Mouse (Mus musculus): ENCODE data around the gene Lrp6. TPM values are rescaled to one million over a fixed set of nuclear protein-coding genes. Genes with fewer than 3 reads are reported as not detected.

The Lrp6 gene
- polyA plus RNA-seq (2014; fragmentation: Illumina TruSeq; extraction: RNeasy Lipid Tissue Mini Kit (QIAGEN cat#74804); ENCODE audit: low read depth, low replicate concordance), result 177 TPM

GRCm38 (mm10) chr6:134566818-134567485 lies at the start of gene Lrp6:
Lrp6 (minus strand) TSS chr6:134566965.

Other genes with a start within 250 kb of the Lrp6 start
- gene Bcl2l14, start 170.6 kb downstream of the Lrp6 start, polyA plus RNA-seq (2014; fragmentation: Illumina TruSeq; extraction: RNeasy Lipid Tissue Mini Kit (QIAGEN cat#74804); ENCODE audit: low read depth, low replicate concordance), result 59.4 TPM
- 56.6 TPM for gene Mansc1, start 65.5 kb upstream of the Lrp6 start, polyA plus RNA-seq (2014; fragmentation: Illumina TruSeq; extraction: RNeasy Lipid Tissue Mini Kit (QIAGEN cat#74804); ENCODE audit: low read depth, low replicate concordance)
- 2.0 TPM for gene Borcs5, start 72.5 kb upstream of the Lrp6 start, polyA plus RNA-seq (2014; fragmentation: Illumina TruSeq; extraction: RNeasy Lipid Tissue Mini Kit (QIAGEN cat#74804); ENCODE audit: low read depth, low replicate concordance)
- 80.7 TPM for gene Dusp16, start 225.7 kb upstream of the Lrp6 start, polyA plus RNA-seq (2014; fragmentation: Illumina TruSeq; extraction: RNeasy Lipid Tissue Mini Kit (QIAGEN cat#74804); ENCODE audit: low read depth, low replicate concordance)

Measured in sigmoid colon, adult 10 weeks (tissue).